In the genomic region with DNA sequence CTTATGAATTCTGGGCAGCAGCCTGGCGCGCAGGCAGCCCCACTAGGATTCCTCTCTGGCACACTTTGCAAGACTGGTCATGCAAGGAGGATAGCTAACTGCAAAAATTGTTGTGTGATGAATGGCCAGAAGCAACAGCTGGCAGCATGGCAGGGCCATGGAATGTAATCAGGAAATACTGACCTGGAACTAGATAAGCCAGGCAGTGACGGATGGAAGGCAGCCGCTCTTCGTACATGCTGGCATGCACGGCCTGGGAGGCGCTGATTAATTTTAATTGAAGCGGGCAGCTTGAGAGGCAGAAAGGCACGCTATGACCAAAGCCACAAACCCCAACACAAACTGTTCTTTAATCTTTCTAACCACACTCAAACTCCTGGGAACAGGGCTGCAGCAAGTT, we compare ENCODE assay signal across 8 mouse cellular contexts. TPM values are rescaled to one million over a fixed set of nuclear protein-coding genes. Genes with fewer than 3 reads are reported as not detected.
DNase-seq lines count a peak whose midpoint lies in the region; ATAC-seq lines count a peak whose summit lies in the region.

No protein-coding gene starts in this region.

- WGBS in kidney, embryonic 14.5 days = 25% methylated on average over 9 of the region's 9 CpGs

- DNase-seq in urinary bladder, adult 18-20 months (ENCODE audit: low spot score in 2 of 2) = peak; percentile 37 to 47
- DNase-seq in urinary bladder, postnatal 10 days (ENCODE audit: low spot score) = no peak
- DNase-seq in heart, adult 8-10 months (ENCODE audit: low spot score) = peak; percentile 48
- peak; percentile 66 for DNase-seq in lung, postnatal 10 days
- no peak for DNase-seq in c-Kit-positive CD71-positive TER-119-positive erythroid progenitor cells, embryonic 14.5 days (ENCODE audit: low spot score)
- no peak for DNase-seq in cerebellum, adult 11-12 months

- H3K9me3 ChIP-seq in kidney, embryonic 14.5 days (ENCODE audit: control insufficient read depth, low read length) = no peaks in the 10 kb centered on the region

- peaks cover 13% of the 10 kb centered on the region for H3K4me1 ChIP-seq in kidney, embryonic 14.5 days (ENCODE audit: control insufficient read depth, insufficient read depth, low read length)

- peak overlapping the region; percentile 17; the same call in 1 of the 2 replicates for H3K4me2 ChIP-seq in kidney, embryonic 14.5 days (replicated peaks; ENCODE audit: low read depth, low read length)

- no peak overlapping the region for H3K4me3 ChIP-seq in kidney, embryonic 14.5 days (ENCODE audit: low read length)

- no peaks in the 10 kb centered on the region for H3K27me3 ChIP-seq in kidney, embryonic 14.5 days (ENCODE audit: control insufficient read depth, insufficient read depth, low read length)

- H3K36me3 ChIP-seq in kidney, embryonic 14.5 days (ENCODE audit: control insufficient read depth, insufficient read depth, low read length) = no peaks in the 10 kb centered on the region

- no peak; the same call in 1 of the 2 replicates for ATAC-seq in kidney, embryonic 14.5 days (ENCODE audit: low FRiP score, low TSS enrichment)
- no peak for ATAC-seq in frontal cortex, adult (ENCODE audit: low TSS enrichment)

- H3K9ac ChIP-seq in kidney, embryonic 14.5 days (ENCODE audit: low read depth, low read length) = peak overlapping the region; percentile 28; the same call in 1 of the 2 replicates

- peak overlapping the region; percentile 65; the same call in 1 of the 2 replicates for H3K27ac ChIP-seq in kidney, embryonic 14.5 days (ENCODE audit: low read depth, low read length)

RNA-seq across cellular contexts. Expression of a gene that starts 13.8 kb away (rescaled TPM):
- 100 to 1,000 TPM; 175 to 222 (median 206) TPM for total RNA-seq in heart, adult 8-10 months (2022)
- 73.1 and 98.3 TPM in 2 replicates for polyA plus RNA-seq in kidney, embryonic 14.5 days (2014; fragmentation: Nextera tagmentation; extraction: Ambion mirVana)

Comparison
In these comparisons a context has a peak if more than half of its experiments do, and no peak if none do; other contexts are left out.
1. DNase-seq: peak in urinary bladder, adult 18-20 months (2 of 2), heart, adult 8-10 months (single experiment) and lung, postnatal 10 days (single experiment); none in urinary bladder, postnatal 10 days (single experiment), c-Kit-positive CD71-positive TER-119-positive erythroid progenitor cells, embryonic 14.5 days (single experiment) and cerebellum, adult 11-12 months (single experiment).